Mouse (Mus musculus): ENCODE measurements around the gene Mapk8ip2. TPM values are rescaled to one million over a fixed set of nuclear protein-coding genes. Genes with fewer than 3 reads are reported as not detected.
"Not testable (repeated sequence)": the region's sequence is repeated elsewhere in the genome, so short reads cannot be mapped to it uniquely, and the experiment has no call there.

Gene Mapk8ip2
- polyA plus RNA-seq, 1 experiment from 2014 or later = 2.8 TPM

DNA sequence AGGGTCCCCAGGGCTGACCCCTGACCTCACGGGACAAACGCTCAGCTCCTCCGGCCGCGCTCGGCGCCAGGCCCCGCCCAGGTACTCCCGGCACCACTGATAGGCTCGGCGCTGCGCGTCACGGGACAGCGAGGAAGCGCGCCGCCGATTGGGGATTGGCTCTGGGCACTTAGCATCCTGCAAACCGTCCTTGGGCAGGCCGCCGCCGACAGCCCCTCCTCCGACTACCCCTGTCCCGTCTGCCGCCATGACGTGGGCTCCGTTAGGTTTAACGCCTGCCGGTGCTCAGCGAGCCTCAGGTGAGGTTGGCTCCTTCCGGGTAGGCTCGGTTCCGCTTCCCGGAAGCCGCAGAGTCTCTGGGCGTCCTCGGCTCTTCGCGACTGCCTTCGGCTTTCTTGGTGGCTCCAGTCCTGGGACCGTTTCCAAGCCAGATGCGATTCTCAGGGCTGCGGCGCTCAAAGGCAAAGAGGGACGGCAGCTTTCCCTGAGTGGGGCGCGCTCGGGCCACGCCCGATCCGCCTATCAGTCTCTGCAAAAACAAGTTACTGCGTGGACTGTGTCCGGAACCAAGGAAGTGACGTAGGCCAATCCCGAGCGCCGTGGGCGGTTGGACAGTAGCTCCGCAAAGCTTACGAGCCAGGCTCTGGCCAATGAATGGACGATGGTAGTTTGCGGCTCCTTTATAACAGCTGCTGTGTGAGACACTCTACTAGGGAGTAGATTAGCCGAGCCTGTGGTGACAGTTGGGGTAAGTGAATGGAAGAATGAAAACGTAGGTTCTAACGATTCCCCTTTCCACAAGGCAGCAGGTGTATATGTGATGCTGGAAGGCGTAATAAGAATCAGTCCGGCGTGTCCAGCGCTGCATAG, 24.1 kb upstream of the Mapk8ip2 start, which contains the start of the genes C730034F03Rik, Gm44502 and Chkb:
Gene C730034F03Rik, plus strand, starts transcription at position 238 of the 870 bp plus-strand sequence.
Gene Gm44502, minus strand, starts transcription at position 345 of the 870 bp plus-strand sequence.
Gene Chkb, minus strand, starts transcription at position 557 of the 870 bp plus-strand sequence.
- Histone ChIP-seq H3K36me3 (peaks cover 26% of the 10 kb centered on the region), H3K4me1 (peaks cover 16% of the 10 kb centered on the region), H3K9ac (peak within 1 kb of the TSS; percentile 81), H3K9me3 (no peaks in the 10 kb centered on the region), H3K27ac (peak within 1 kb of the TSS; percentile 98), H3K27me3 (no peaks in the 10 kb centered on the region), H3K4me3 (peak within 1 kb of the TSS; percentile 81), H3K4me2 (peak within 1 kb of the TSS; percentile 73)
- WGBS = under 1% methylated on average over 70 of the region's 70 CpGs
- peak; percentile 89 for ATAC-seq (ENCODE audit: insufficient number of reproducible peaks, insufficient read depth, low FRiP score, low TSS enrichment, low read depth)

DNA sequence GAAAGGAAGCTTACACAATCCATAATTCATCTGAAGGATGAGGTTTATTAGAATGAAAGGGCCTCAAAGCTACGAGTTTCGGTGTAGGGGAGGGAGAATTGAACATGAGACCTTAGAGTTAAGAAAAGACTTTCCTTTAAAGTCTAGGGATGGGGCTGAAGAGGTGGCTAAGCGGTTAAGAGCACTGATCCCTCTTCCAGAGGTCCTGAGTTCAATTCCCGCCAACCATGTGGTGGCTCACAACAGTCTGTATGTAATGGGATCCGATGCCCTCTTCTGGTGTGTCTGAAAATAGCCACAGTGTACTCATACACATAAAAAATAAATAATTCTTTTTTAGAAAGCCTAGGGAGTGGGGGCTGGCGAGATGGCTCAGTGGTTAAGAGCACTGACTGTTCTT, 23.4 kb upstream of the Mapk8ip2 start:
- Histone ChIP-seq H3K27ac (peak overlapping the region; percentile 98), H3K4me1 (peaks cover 16% of the 10 kb centered on the region), H3K27me3 (no peaks in the 10 kb centered on the region), H3K9me3 (no peaks in the 10 kb centered on the region), H3K4me2 (peak overlapping the region; percentile 73), H3K36me3 (peaks cover 25% of the 10 kb centered on the region), H3K9ac (peak overlapping the region; percentile 81), H3K4me3 (peak overlapping the region; percentile 81)
- no peak for ATAC-seq (ENCODE audit: insufficient number of reproducible peaks, insufficient read depth, low FRiP score, low TSS enrichment, low read depth)
- WGBS = 45% methylated on average over 6 of the region's 6 CpGs

DNA sequence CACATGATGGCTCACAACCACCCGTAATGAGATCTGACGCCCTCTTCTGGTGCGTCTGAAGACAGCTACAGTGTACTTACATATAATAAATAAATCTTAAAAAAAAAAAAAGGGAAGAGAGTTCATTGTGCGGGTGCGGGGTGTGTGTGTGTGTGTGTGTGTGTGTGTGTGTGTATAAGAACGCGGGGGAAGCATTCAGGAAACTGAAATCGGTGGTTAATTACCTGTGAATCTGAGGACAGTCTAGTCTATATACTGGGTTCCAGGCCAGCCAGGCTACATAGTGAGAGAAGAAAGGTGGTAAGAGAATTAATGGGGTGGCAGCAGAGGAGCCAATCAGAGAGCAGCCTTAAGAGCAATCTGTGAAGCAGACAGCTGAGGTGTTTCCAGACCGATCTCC, 22.9 kb upstream of the Mapk8ip2 start:
- H3K27ac ChIP-seq; H3K4me3 ChIP-seq; H3K9me3 ChIP-seq; H3K27me3 ChIP-seq; ATAC-seq (ENCODE audit: insufficient number of reproducible peaks, insufficient read depth, low FRiP score, low TSS enrichment, low read depth); H3K9ac ChIP-seq: not testable (repeated sequence)
- peak overlapping the region; percentile 73; the same call in 1 of the 2 replicates for H3K4me2 ChIP-seq
- H3K36me3 ChIP-seq = peaks cover 23% of the 10 kb centered on the region
- WGBS = 80% methylated on average over 9 of the region's 9 CpGs
- peaks cover 12% of the 10 kb centered on the region for H3K4me1 ChIP-seq

DNA sequence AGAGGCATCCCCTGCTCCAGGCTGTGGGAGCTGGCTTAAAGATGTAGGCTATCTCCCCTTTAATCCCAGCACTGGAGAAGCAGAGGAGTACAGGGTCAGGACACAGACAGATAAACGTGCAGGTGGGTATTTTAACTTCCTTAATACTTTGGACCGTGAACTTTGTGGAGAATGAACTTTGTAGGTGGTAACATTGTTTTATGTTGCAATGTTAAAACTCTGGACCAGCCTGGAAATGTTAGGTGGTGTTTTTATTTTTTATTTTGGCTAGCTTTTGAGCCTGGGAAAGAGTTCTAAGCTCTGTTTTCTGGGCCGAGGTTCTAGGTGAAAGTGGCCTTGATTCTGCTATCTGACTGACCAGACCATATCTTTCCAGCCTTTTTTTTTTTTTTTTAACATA, 22.4 kb upstream of the Mapk8ip2 start:
- H3K4me1 ChIP-seq = peaks cover 9% of the 10 kb centered on the region
- H3K4me3 ChIP-seq = no peak overlapping the region
- no peak overlapping the region for H3K27ac ChIP-seq
- H3K4me2 ChIP-seq = no peak overlapping the region
- H3K9ac ChIP-seq = no peak overlapping the region
- 87% methylated on average over 3 of the region's 3 CpGs for WGBS
- H3K36me3 ChIP-seq = peaks cover 18% of the 10 kb centered on the region
- no peak for ATAC-seq (ENCODE audit: insufficient number of reproducible peaks, insufficient read depth, low FRiP score, low TSS enrichment, low read depth)
- no peaks in the 10 kb centered on the region for H3K27me3 ChIP-seq
- H3K9me3 ChIP-seq = no peaks in the 10 kb centered on the region

DNA sequence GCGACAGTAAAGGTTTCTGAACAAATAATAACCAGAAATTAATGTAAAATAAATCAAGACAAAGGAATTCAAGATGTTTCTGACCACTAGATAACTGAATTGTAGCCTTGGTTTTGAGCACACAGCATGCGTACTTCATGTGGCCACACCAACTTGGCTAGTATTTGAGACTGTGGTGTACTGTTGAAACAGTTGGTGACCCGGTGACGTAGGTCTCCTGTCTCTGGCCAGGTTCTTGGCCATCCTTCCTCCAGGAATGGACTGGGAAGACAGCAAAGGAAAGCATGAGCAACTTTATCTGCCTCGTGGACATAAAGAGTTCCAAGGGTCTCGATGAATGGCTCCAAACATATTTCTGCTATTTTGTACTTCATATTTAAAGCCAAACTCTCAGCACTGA, 21.9 kb upstream of the Mapk8ip2 start:
- WGBS = 92% methylated on average over 6 of the region's 6 CpGs

DNA sequence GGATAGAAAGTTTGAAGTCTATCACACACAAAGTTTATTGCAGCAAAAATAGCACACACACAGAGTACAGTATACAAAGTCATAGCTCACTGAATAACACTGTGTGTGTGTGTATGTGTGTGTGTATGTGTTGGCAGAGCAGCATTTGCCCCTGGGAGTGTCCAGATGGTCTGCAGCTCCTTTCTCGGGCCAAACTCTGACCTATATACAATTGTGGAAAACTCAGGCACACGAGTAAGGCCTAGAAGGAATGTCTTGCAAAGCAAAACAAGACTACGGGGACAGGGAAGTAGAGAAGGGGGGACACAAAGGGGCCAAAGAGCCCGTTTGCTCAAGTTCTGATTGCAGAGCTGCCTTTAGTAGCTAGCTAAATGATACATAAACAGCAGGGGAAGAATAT, 20.8 kb upstream of the Mapk8ip2 start:
- H3K36me3 ChIP-seq = peaks cover 1% of the 10 kb centered on the region; the same call in 1 of the 2 replicates
- H3K4me3 ChIP-seq = no peak overlapping the region
- H3K9me3 ChIP-seq = no peaks in the 10 kb centered on the region
- WGBS = 70% methylated on average over 4 of the region's 4 CpGs
- no peak overlapping the region for H3K27ac ChIP-seq
- no peaks in the 10 kb centered on the region for H3K27me3 ChIP-seq
- H3K4me1 ChIP-seq = peaks cover 9% of the 10 kb centered on the region
- H3K4me2 ChIP-seq = no peak overlapping the region
- no peak for ATAC-seq (ENCODE audit: insufficient number of reproducible peaks, insufficient read depth, low FRiP score, low TSS enrichment, low read depth)
- no peak overlapping the region for H3K9ac ChIP-seq

More for the DNA sequence above, 21.9 kb upstream of the Mapk8ip2 start:
- H3K4me1 ChIP-seq = peaks cover 9% of the 10 kb centered on the region
- no peak overlapping the region for H3K27ac ChIP-seq
- H3K4me3 ChIP-seq = no peak overlapping the region
- H3K36me3 ChIP-seq = peaks cover 12% of the 10 kb centered on the region
- no peak overlapping the region for H3K4me2 ChIP-seq
- no peaks in the 10 kb centered on the region for H3K9me3 ChIP-seq
- no peak for ATAC-seq (ENCODE audit: insufficient number of reproducible peaks, insufficient read depth, low FRiP score, low TSS enrichment, low read depth)
- no peaks in the 10 kb centered on the region for H3K27me3 ChIP-seq
- H3K9ac ChIP-seq = no peak overlapping the region

DNA sequence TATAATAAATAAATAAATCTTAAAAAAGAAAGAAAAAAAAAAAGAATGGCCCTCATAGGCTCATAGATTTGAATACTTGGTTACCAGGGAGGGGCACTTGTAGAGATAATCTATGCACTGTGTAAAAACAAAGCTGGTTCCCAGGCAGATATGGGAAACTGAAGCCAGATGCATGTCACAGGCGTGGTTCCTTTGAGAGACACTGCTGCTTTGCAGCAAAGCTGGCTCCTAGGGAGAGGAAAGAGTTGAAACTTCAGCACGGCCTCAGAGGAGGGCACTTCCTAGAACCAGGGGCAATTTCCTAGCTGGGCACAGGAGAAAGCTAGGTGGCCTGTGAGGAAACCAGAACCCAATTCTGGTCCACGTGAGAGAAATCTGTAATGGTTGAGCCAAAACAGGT, 19.6 kb upstream of the Mapk8ip2 start:
- no peak for ATAC-seq (ENCODE audit: insufficient number of reproducible peaks, insufficient read depth, low FRiP score, low TSS enrichment, low read depth)
- Histone ChIP-seq H3K27me3 (no peaks in the 10 kb centered on the region), H3K9me3 (no peaks in the 10 kb centered on the region), H3K36me3 (no peaks in the 10 kb centered on the region), H3K4me1 (no peaks in the 10 kb centered on the region), H3K4me3 (no peak overlapping the region), H3K4me2 (no peak overlapping the region), H3K9ac (no peak overlapping the region), H3K27ac (no peak overlapping the region)
- WGBS = 57% methylated on average over 3 of the region's 3 CpGs

DNA sequence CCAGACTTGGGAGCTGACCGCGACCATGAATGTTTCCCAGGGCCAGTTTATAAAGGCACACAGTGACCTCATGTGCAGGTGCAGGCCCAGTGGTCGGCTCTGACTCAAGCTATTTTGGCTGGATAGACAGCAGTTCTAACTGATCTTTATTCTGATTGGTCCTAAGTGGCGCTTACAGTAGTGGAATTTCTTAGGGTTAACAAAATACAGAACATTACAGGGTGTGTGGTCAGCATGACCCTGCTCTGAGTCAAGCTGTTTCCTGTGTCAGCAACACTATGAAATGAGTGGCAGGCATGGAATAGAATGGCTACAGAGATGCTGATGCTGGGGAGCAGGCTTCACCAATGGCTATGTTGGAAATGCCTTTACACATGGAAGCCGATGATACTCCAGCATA, 17.8 kb upstream of the Mapk8ip2 start:
- Histone ChIP-seq H3K27me3 (no peaks in the 10 kb centered on the region), H3K36me3 (no peaks in the 10 kb centered on the region), H3K27ac (no peak overlapping the region), H3K4me2 (no peak overlapping the region), H3K9ac (no peak overlapping the region), H3K4me3 (no peak overlapping the region), H3K4me1 (no peaks in the 10 kb centered on the region), H3K9me3 (no peaks in the 10 kb centered on the region)
- WGBS = 88% methylated on average over 5 of the region's 5 CpGs
- ATAC-seq (ENCODE audit: insufficient number of reproducible peaks, insufficient read depth, low FRiP score, low TSS enrichment, low read depth) = no peak

DNA sequence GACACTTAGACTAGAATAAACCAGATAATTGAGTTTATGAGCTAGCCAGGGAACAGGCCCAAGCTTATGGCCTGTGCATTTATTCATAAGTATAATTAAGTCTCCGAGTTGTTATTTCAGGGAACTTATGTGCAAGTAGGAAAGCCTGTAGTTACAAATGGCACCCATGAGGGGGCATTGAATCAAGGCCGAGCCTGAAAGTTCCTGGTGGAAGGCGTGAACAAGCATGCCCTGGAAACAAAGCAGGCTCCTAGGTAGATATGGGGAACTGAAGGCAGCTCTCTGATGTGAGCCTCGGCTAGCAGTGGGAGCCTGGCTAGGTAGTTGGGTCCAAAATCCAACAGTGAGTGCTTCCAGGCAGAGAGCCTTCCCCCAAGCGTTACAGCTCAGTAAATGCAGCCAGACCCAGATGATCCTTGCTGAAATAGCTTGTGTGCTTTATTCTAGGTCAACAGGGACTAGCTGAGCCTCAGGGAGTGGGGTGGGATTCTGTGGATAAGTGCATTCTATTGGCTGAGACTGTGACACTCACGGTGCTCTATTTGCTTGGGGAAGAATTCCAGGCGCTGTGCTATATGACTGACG, 11.1 kb upstream of the Mapk8ip2 start:
- no peak for ATAC-seq (ENCODE audit: insufficient number of reproducible peaks, insufficient read depth, low FRiP score, low TSS enrichment, low read depth)
- Histone ChIP-seq H3K27me3 (no peaks in the 10 kb centered on the region), H3K4me3 (no peak overlapping the region), H3K4me1 (no peaks in the 10 kb centered on the region), H3K9me3 (no peaks in the 10 kb centered on the region), H3K4me2 (no peak overlapping the region), H3K27ac (no peak overlapping the region), H3K9ac (no peak overlapping the region), H3K36me3 (no peaks in the 10 kb centered on the region)
- 40% methylated on average over 8 of the region's 8 CpGs for WGBS

DNA sequence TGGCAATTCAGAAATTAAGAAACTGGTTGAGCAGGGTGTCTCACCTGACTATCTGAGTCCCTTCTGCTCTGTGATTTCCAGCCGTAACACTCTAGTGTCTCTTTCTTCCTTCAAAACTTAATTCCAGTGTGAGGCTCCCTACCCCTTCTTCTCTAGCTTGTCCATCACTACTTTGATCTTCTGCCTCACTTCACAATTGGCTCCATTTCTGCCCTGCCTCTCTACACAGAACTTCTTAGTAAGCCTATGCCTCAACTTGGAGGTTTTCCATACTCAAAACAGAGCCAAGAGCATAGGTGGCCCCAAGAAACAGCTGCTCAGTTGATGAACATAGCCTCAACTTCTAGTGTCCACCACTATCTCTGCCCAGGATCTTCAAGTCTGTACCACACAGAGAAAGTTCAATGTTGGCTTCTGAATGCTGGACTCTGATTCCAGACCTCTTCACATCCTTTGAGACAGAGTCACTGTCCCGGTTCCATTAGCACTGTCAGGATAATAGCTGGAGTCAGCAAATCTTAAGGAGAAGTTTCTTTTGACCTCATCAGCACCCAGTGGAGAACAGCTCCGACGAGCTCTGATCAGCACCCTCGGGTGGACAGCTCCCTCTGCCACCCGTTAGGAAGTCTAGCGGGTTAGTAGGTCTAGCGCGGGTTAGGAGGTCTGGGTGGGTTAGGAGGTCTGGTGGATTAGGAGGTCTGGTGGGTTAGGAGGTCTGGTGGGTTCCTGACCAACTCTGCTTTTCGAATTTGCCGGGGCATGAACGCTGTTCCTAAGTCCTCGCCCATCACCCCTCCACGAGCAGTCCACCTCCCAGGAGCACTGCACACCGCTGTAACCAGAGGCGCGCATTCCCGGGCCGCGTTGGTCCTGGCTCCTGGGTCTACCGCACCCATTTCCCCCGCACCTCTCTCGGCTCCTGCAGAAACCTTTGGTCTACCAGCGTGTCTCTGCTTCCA, 528 bp upstream of the Mapk8ip2 start:
- peaks cover 13% of the 10 kb centered on the region for H3K4me1 ChIP-seq
- 0 out of 2 replicates have a peak, but pooled peaks have one; percentile 33 for ATAC-seq (ENCODE audit: insufficient number of reproducible peaks, insufficient read depth, low FRiP score, low TSS enrichment, low read depth)
- H3K9me3 ChIP-seq = no peaks in the 10 kb centered on the region
- H3K36me3 ChIP-seq = no peaks in the 10 kb centered on the region
- H3K27ac ChIP-seq = no peak overlapping the region
- H3K4me3 ChIP-seq = peak overlapping the region; percentile 52
- H3K4me2 ChIP-seq = peak overlapping the region; percentile 95
- H3K9ac ChIP-seq = no peak overlapping the region
- WGBS = 5% methylated on average over 24 of the region's 24 CpGs
- H3K27me3 ChIP-seq = peaks cover 31% of the 10 kb centered on the region

DNA sequence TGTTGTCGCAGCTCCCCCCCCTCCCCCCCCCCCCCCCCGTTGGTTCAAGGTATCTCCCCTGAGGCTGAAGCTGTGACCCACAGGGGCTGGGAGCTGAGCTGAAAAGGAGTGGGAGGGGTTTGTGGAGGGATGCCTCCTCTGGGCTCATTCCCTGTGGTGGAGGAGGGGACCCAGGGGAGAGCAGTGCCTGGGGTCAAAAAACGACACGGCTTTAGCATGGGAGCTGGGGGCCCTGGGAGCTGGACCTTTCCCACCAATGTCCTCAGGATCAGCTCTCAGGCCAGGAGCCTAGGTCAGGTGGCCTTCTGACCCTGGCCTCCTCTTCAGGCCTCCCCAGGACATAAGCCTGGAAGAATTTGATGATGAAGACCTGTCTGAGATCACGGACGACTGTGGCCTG, 1.1 kb downstream of the Mapk8ip2 start:
- H3K4me3 ChIP-seq = peak overlapping the region; percentile 52; the same call in 1 of the 2 replicates
- no peaks in the 10 kb centered on the region for H3K9me3 ChIP-seq
- WGBS = 15% methylated on average over 4 of the region's 6 CpGs
- no peak for ATAC-seq (ENCODE audit: insufficient number of reproducible peaks, insufficient read depth, low FRiP score, low TSS enrichment, low read depth)
- H3K27me3 ChIP-seq = peaks cover 31% of the 10 kb centered on the region
- H3K9ac ChIP-seq = no peak overlapping the region
- H3K4me1 ChIP-seq = peaks cover 13% of the 10 kb centered on the region
- H3K36me3 ChIP-seq = no peaks in the 10 kb centered on the region
- no peak overlapping the region for H3K27ac ChIP-seq
- H3K4me2 ChIP-seq = peak overlapping the region; percentile 95
